In the genomic region with DNA sequence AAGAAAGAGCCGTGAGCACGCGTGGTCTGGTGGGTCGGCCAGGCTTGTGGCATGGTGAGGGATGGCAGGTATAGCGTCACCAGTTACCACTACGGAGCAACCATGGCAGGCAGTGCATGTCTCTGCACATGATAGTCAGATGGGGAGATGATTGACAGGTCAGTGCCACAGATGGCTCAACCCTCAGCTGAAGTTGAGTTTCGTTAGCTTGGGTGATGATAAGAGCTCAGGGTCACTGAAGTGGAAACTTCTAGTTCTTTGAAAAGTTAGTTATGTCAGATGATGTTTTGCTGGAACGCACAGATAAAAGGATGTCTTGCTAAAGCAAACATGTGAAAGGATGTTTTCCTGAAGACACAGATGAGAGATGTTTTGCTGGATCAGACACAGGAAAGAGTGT, we compare ENCODE assay signal across 26 mouse cellular contexts. TPM values are rescaled to one million over a fixed set of nuclear protein-coding genes. Genes with fewer than 3 reads are reported as not detected.
"Had no signal": no experiment of that assay in that cellular context is flagged by ENCODE, and none has a peak within 500 bp of the region (broad histone marks: within the 10 kb centered on the region; RNA-seq: fewer than 3 reads in every experiment).

No protein-coding gene starts in this region.

- H3K36me3 ChIP-seq: midbrain, embryonic 10.5 days; midbrain, embryonic 13.5 days; neural tube, embryonic 13.5 days; neural tube, embryonic 15.5 days; stomach, embryonic 15.5 days had no signal

- H3K27me3 ChIP-seq: midbrain, embryonic 13.5 days; neural tube, embryonic 13.5 days; neural tube, embryonic 15.5 days; stomach, embryonic 15.5 days had no signal

- H3K4me2 ChIP-seq: lung, embryonic 14.5 days; midbrain, embryonic 13.5 days; neural tube, embryonic 13.5 days; neural tube, embryonic 15.5 days; stomach, embryonic 15.5 days had no signal

- H3K9ac ChIP-seq: liver, embryonic 14.5 days; lung, embryonic 14.5 days; midbrain, embryonic 13.5 days; neural tube, embryonic 13.5 days; neural tube, embryonic 15.5 days; stomach, embryonic 15.5 days had no signal

- ATAC-seq: midbrain, embryonic 13.5 days; midbrain, embryonic 16.5 days had no signal

- DNase-seq: lung, adult 18-20 months; lung, embryonic 14.5 days; lung, postnatal 10 days; lung, postnatal 4 days; retina, postnatal 1 day; right cerebral cortex, adult 18-20 months; right cerebral cortex, postnatal 25 days; right cerebral cortex, postnatal 4 days; thymus, adult 2 months; thymus, postnatal 25 days; thymus, postnatal 4 days had no signal

- H3K9me3 ChIP-seq: midbrain, embryonic 10.5 days; midbrain, embryonic 13.5 days; neural tube, embryonic 13.5 days; neural tube, embryonic 15.5 days; stomach, embryonic 15.5 days had no signal

- H3K27ac ChIP-seq: liver, embryonic 14.5 days; midbrain, embryonic 10.5 days; midbrain, embryonic 13.5 days; neural tube, embryonic 13.5 days; neural tube, embryonic 15.5 days; stomach, embryonic 15.5 days; stomach, postnatal 0 days had no signal

- H3K4me3 ChIP-seq: midbrain, embryonic 10.5 days; midbrain, embryonic 13.5 days; myocyte; neural tube, embryonic 13.5 days; neural tube, embryonic 15.5 days; stomach, embryonic 15.5 days had no signal

RNA-seq across cellular contexts. Expression of a gene that starts 32.3 kb away (rescaled TPM):
- total RNA-seq: megakaryocyte-erythroid progenitor cell, adult 5-6 weeks had no signal
- polyA plus RNA-seq: liver, embryonic 14.5 days; liver, embryonic 16.5 days; lung, embryonic 14.5 days; lung, embryonic 16.5 days; midbrain, embryonic 10.5 days; midbrain, embryonic 13.5 days; midbrain, embryonic 16.5 days; myocyte; neural tube, embryonic 11.5 days; neural tube, embryonic 13.5 days; neural tube, embryonic 15.5 days; small intestine, adult 2 months; spleen, adult 2 months; stomach, embryonic 15.5 days; stomach, postnatal 0 days had no signal
